Mouse (Mus musculus) spleen, adult 18-20 months (tissue): Measurements from ENCODE around the gene Megf9.

Experiments used
- DNase-seq, 2 experiments: peaks; one replicate each; pipeline ENCODE4 v3.0.0; 2022; ENCODE audit warnings: mixed read lengths in 2 of 2

Gene Megf9

DNA sequence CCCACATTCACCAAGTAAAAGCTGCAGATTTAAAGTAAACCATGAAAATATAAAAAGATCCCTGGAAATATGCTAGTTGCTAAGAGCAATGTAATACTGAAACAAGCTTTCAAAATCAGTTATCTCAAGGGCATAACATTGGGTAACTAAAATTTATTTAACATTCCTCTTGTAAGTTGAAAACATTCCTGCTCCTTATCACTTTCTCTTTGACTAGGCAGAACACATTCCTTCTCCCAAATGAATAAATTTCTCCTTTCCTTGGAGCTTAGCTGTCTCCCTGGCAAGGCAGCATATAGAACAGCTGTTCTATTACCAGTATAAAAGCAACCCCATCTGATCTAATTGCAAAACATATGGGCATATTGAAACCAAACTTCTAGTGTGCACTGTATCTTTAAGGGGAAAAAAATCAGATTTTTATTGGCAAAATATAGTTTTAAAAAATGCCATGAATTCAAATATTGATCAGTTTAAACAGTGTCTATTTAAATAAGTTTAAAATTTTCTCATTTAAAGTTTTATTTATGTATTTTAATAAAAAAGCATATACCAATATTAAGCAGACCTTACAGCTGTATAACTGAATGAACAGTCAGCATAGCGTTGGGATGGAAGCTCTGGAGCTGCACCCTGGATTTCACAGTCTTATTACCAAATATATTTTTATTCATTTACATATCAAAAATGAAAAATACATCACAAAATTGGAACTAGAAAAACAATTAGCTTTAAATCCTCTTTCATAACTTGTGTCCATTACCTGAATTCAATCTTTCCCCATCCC lies 13.1 kb downstream of the Megf9 start:
- no peak for DNase-seq

DNA sequence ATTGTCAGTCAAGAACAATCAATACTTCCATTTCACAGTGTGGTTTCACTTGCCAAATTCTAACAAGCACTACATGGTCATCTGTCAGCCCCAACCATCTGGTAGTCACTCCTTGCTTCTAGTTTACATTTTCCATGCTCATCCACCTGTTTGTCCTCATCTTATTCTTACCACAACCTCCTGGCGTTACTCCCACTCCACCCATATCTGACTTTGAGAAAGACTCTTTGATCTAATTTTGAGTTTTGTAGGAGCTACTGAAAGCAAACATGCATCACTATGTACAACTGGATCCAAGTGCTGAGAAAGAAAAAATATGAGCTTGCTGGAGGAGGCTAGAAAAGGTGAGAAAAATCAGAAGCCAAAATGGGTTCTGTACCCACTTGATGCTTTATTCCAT lies 17.1 kb downstream of the Megf9 start:
- no peak for DNase-seq

DNA sequence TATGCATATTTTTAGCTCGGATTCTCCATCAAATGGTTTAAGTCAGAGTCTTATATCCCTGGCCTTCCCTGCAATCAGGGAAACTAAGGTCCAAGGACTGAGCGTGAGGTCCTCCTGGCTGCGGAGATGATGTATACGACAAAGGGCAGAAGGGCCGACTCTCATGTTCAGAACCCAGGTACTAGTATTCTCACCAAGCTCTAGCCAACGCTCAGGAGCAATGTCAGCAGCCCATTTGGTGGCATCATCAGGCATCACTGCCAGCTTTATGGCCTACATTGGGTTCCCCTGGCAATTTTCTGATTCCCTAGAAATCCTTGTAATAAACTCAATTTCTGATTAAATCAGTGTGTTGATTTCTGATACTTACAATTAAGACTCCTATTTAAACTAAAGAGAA lies 18.5 kb downstream of the Megf9 start:
- DNase-seq: no peak

DNA sequence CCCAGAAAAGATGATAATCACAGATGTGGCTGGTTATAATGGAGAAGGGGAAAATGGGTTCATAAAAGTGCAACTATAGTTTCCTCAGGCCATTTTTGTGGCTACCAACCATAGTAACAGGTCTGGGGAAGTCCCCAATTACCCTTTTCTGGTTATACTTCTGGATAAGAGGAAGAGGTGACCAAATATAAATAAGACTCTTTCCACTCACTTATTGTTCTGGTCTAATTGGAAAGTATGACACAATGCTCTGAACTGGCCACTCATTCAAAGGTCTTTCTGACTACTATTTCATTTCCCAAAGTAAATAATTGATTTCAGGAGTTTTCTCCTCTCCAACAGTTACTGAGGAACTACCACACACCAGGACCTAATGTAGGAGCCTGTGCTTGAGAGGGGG lies 19.3 kb downstream of the Megf9 start:
- DNase-seq: no peak

DNA sequence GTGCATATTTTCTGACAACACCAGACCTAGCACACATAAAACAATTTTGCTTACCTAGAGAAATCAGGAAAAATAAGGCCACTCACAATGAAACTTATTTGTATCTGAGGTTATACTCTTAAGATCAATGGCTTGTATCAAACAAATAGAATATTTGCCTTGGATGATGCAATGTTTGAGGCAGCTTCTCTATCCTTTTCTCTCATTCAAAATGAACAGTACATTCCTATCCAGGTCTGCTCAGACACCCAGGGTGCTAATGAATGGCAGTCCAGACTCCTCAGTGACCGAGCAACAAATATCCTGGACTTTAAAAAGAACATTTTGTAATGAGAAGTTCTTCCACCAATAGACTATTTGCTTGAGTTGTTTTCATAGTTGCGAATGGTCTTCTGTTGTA lies 24.8 kb downstream of the Megf9 start:
- DNase-seq: no peak

DNA sequence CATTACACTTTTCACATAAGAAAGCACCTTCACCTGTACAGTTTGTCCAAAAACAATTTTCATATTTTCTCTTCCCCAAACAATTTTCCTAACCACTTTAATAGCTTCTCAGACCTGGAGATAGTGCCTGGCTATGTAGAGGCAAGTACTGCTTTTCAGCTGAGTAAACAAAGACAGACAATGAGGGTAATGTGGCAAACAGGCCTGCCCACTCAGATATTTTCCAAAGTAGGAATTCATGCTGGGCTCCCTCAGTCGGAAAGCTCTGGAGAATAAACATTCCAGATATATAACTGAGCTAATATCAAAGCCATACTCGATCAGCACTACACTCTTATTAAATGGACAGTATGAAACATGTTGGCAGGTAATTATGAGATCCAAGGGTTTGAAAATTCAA lies 25.2 kb downstream of the Megf9 start:
- DNase-seq: no peak

DNA sequence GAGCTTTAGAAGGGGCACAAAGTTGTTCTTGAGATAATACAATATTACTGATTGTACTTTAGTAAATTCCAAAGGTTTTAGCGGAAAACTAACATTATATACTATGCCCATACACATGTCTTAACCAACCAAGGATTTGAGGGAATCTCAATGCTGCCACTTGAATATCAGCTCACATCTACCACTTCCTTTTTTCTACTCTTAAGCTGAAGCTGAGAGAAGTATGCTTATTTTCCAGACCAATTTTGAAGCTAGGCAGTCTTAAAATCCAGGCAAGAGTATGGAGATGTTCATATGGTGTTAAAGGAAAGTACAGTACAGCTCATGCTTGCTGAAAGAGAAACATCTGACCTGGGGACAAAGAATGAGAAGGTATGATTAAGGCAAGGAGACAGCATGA lies 26.6 kb downstream of the Megf9 start:
- no peak for DNase-seq

DNA sequence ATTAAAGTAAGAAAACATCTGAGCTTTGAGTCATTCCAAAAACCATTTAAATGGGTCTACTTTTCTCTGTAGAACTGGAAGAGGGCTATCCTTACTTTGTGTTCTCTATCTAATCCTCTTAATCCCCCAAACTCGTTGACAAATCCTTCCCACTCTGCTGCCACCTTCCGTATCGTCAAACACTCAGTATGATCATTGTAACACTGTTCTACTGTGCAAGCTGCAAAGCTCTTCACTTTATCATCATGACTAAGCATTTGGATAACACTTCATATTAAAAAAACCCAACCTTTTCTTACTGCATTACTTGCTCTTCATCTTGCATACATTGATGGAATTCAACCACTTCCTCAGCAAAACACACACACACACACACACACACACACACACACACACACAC lies 28.8 kb downstream of the Megf9 start:
- DNase-seq: no peak

DNA sequence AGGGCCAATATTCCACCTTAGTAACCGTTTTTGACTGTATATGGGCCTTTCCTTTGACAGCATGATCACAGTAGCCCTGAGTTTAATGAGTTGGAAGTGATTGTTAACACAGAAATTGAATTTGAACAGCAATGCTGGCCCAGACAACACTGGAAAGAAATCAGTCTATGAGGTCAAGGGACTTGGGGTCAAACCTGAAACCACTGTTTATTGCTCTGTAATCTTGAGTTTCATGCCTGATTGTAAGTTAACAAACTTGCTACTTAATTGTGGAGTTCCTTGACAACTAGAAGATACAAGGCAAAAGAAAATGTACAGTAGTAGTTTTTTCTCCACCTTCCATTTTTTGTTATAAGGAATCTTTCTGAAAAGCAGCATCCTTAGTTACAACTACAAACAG lies 31.0 kb downstream of the Megf9 start:
- DNase-seq: no peak

DNA sequence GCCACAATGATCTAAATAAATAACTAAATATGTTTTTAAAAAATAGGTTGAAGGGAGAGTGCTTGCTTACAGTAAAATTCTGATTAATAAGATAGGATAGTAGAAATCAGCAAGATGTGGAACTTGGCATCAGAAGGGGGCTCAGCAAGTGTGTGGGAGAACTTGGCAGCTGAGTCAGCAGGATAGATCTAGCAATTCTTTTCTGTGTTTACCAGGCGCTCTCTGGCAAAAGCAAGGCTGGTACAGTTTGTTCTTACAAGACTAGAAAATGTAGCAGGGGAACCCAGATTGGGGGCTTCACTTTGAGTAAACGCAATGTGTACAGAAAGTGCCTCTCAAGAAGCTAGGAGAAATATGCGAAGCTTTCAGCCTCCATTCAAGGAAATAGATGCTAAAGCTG lies 35.5 kb downstream of the Megf9 start:
- no peak for DNase-seq

DNA sequence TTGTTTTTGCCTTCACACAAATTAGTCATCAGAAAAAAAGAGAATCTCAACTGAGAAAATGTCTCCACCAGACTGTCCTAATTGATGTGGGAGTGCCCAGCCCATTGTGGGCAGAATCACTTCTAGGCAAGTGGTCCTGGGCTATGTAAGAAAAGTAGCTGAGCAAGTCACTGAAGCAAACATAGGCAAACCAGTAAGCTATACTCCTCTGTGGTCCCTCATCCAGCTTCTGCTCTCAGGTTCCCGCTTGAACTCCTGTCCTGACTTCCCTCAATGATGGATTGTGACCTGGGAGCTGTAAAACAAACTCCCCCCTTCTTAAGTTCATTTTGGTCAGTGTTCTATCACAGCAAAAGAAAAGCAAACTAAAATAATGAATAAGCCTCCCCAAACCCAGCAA lies 37.8 kb downstream of the Megf9 start:
- DNase-seq: no peak

DNA sequence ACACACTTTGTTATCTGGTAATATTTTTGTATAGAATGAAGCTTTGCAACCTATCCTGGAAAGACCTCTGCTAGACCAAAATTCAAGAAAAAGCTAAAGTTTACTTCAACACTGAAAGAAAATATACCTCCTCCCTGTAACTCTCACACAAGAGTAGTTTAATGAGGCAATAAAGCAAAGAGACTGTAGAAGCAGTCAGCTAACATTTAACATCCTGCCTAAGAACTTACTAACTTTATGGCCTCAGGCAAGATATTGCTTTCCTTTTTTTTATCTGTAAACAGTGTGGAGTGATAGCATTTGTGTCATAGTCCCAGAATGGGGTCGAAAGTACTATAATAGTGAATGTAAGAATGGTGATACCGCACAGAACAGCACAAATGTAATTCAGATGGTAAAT lies 45.0 kb downstream of the Megf9 start:
- DNase-seq: no peak

DNA sequence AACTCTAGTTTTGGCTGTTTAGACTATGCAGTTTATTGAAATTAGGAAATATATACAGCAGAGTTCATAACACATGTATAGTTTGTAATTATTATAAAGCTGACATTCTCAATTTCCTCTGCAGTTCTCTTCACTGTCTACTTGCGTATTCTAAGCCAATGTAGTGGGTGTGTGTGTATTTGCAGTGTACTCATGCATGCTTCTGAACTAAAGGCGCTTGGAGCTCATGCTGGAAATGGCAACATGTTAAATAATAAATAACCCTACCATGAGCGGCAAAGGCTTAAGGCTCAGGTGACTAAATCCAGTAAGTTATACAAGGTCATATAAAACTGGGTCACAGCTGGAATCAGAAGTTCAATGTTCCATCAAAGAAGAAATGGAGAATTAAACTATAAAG lies 46.4 kb downstream of the Megf9 start:
- no peak for DNase-seq

DNA sequence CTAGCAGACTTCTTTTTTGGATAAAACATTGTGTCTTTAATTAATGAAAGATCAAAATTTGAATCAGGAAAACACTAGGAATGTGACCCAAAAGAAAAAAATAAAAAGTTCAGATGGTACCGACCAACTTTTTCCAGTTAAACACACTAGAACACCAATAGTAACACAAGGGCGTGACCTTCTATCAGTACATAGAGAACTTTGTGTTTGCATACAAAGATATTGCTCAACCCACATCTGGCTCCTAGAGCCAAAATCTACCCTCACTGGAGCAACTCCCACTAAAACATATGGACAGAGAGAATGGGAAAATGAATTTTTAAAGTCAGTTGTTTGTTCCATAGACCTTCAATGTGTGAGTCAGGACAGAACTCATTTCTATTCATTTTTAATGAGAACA lies 50.7 kb downstream of the Megf9 start:
- no peak for DNase-seq

DNA sequence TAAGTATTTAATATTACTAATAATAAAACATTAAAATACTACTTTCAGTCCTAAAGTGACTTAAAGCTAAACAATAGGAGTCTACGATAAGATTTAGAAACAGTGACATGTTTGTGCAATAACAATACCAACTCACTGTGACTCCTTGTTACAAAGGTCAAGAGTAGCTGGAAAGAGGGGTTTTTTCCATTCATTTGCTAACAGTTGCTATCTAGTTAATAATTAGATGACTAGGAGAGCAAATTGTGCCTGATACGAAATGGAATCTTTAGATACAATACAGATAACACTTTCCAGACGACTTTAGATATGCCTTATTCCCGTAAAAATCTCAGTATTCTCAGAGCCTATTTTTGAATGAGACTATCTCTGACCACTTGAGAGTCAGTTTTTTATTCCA lies 52.9 kb downstream of the Megf9 start:
- no peak for DNase-seq

DNA sequence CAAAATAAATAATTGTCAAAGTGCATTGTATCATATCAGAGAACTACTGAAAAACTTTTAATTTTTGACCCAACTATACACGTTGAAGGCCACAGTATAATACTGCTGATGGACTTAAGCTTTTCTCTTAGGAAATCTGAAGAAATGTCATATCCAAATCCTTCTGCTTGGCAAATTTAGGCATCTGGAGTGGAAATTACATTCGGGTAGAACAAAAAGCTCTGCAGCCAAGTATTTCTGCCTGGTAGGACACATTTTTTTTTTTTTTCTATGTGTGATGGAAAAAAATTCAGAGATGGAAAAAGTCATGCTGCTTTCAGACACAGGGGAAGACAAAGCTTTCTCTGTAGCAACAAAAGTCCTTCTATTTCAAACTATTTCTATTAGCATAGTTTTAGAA lies 63.4 kb downstream of the Megf9 start:
- DNase-seq: no peak

DNA sequence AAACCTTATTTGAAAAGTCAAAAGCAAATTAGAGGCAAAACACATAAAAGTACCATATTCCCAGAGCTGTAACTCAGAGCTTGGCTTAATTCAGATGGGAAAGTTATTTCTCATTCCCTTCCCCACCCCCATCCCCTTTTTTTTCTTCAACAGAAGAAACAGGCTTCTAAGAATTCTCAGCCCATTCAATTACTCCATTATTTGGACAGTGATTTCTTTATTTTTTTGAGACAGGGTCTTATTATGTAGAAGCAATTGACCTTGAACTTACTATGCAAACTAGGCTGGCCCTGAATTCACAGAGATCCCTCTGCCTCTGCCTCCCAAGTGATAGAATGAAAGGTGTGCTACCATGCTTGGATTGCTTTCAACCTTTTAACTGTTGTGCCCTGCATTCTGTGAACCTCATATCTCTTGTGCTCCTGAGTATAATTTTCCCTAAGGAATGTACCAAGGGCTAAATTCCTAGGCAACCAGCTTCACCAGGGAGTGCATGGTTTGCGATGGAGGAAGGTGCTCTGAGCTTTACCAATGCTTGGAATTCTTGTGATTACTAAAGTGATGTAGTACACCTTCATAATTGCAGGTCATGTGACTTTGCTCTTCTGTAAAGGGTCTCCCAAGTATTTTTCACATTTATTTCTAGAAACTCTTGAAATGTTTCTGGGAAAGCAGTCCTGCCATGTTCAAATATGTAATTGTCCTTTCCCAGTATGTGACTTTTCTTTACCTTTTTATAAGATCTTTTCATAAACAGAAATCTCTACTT lies 68.7 kb downstream of the Megf9 start:
- DNase-seq: no peak

DNA sequence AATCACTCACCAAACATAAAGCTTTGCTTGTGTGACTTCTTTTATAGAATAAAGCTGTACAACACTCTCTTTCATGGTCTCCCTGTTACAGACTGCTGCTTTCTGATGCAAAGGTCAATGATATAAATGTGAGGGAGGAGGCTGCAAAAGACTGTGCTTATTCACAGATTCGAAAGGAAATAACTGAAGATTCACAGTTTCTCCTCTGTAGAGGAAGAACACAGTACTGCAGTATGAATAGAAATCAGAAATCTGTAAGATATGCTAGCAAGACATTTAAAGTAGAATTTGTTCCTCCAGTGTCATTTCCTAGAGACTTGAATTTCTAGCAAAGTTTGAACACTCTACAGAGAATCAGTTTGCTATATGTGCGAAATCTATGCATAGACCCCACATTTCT lies 71.5 kb downstream of the Megf9 start:
- no peak for DNase-seq

DNA sequence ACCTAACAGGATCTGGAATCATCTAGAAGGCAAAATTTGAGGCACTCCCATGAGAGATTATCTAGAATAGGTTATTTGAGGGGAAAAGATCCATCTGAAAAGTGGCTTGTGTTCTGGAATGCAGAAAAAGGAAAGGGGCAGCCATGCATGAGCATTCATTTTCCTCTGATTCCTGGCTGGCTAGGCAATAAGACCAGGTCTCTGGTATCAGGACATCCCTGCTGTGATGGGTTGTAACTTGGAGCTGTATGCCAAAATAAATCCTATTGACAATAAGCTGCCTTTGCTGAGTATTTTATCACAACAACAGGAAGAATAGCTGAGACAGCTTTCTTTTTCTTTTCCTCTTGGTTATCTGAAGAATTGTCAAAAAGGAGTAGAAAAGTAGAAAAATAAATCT lies 73.4 kb downstream of the Megf9 start:
- DNase-seq: no peak

DNA sequence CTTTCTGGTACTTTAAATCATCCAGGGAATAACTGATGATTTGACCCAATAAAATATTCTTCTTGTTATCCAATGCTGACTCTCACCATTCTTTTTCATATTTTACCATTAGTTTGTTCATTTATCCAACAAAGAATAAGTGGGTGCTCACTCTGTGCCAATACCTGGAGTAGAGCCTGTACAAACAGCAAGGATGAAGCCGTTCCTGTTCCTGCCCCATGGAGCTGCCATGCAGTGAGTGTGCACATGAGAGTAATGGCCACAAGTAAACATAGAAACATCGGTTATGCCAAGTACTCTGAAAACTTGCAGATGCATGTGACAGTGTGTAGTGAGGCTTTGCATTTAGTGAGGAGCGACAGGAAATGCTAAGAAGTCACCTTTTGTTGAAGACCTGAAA lies 82.6 kb downstream of the Megf9 start:
- no peak for DNase-seq

DNA sequence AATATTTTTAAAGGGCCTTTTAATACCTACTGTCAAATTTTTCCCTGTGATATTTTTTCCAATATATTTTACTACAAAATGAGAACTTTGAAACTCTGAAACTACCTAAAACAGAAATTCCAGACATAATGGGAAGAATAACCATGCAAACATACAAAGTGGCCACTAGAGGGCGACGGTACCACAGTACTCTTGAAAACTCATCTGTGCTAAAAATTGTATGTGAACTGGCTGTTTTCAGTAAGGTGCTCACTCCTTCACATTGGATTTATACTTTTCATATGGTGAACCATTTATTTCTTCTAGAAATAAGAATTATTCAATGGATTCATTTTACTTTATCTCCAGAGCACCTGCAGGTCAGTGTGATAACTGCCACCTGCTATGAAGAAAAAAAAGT lies 83.0 kb downstream of the Megf9 start:
- DNase-seq: peak in 1 of 2 experiments; percentile 38

DNA sequence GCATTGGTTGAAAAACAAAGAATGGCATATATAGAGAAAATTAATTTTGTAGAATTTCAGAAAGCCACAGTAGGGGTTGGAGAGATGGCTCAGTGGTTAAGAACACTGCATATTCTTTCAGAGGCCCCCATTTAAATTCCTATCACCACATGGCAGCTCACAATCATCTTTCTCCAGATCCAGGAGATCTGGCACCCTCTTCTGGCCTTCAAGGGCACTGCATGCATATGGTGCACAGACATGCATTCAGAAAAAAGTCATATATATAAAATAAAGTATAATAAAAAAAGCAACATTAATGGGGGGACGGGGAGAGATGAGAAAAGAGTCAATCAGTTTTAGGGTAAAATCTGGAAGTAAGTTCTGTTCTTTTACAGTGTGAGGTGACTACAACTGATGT lies 85.1 kb downstream of the Megf9 start:
- DNase-seq: peak in 1 of 2 experiments; percentile 5

DNA sequence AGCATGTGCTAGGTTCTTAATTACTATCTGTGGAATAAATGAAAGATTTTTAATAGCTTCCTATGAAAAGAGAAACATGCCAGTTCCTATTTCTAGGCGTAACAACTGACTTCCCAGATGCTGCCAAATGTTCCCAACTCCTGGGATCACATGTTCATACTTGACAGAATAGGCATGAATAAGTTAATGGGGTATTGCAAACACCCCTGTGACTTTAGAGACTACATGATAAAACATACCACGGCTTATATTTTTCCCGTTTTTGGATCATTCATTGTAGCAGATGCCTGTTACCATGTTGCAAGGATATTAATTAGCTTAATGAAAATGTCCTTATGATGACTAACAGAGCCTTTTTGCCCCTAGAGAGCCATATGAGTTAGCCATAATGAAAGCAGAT lies 88.0 kb downstream of the Megf9 start:
- DNase-seq: no peak

DNA sequence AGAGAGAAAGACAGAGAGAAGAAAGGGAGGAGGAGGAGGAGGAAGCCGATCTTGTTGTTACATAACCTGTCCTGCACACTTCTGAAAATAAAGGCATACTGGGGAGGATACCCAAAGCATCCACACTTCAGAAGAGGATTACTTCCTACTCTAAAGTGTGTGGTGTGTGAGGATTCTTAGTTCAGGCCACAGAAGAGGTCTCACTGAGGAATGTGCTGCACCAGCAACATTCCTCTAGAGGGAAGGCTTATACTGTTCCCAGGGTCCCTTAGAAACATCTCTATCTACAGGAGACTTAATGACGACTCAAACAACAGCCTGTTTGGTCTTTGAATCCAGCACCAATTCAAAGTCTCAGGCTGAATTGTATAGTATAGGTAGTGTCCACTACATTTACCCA lies 114.6 kb downstream of the Megf9 start:
- no peak for DNase-seq

DNA sequence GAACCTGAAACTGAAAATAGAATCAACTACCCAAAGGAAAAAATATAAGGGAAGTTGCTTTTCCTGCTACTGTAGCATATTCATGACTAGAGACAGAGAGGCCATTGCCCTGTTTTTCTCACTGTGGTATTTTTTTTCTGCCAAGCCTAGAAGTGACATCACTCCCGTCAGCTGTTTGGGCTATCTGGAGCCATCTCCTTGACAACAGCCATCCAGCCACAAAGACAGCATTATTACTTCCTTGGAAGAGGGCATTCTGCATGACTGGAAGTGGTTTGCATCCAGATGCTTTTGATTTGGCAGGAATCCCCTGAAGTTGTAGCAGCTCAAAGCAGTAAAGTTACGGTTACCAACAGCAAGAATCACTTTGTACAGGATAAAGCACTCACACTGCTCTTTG lies 122.7 kb downstream of the Megf9 start:
- no peak for DNase-seq
